Mouse (Mus musculus) adrenal gland, adult 18-20 months (tissue): ENCODE results near the gene Cars. TPM values are rescaled to one million over a fixed set of nuclear protein-coding genes. Genes with fewer than 3 reads are reported as not detected.

ENCODE experiments used
- DNase-seq, 2 experiments: peaks; one replicate each; pipeline ENCODE4 v3.0.0; 2021 to 2022; ENCODE audit warnings: low spot score in 2 of 2
- microRNA-seq, 2 experiments: library from miRNA; unstranded; fragments of <30 nt; microRNA quantifications; one replicate each; pipeline ENCODE4 v1.2.0; 2021; ENCODE audit warnings: borderline number of aligned reads in 2 of 2
- total RNA-seq, 2 experiments: library from RNA; stranded (reverse); gene quantifications; 1 replicate in 1 of 2; 2 replicates in 1 of 2; pipeline ENCODE4 v1.2.3; 2021

Cars gene
- total RNA-seq, 2 experiments from 2014 or later = 54.1 to 61.1 TPM

DNA sequence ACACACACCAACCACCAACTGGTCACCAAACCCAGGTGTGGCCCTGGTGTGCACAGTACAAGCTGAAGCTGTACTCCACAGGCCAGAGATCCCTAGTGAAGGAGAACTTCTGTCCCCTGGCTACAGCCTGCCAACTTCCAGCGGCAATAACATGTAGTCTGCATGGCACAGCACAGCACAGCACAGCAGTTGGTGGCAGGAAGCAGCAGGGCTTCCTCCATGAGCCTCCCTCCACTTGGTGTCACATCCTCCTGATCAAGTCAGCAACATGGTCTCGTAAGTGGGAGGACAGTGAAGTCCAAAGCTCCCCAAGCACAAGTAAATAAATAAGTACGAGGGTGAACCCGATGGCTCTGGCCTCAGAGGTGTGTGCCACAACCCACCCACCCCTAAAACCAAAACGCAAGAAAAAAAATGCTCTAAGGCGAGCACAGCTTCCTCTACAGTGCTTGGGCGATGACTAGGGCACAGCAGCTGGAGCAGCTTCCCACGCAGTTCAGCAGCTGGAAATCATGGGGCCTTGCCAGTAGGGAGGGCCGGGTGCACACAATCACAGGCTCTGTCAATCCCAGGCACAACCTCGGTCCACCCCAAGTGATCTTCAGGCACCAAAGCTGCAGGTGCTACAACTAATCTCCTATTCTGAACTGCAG is 86.0 kb downstream of the Cars start:
- DNase-seq = no peak

DNA sequence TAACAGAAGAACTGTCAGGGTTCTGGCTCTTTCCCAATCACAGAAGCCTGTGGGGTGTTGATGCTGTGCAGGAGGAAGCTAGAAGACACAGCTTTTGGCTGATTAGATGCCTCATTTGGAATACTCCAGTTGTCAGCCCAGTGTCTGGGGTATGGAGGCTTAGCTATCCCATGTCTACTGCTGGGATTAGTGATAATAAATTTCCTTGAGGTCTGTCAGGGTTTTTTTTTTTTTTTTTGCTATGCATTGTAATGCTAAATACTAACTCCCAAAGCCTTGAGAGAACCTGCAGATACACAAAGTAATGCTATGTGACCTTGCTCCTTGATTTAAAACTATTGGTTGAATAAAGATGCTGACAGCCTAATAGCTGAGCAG is 88.6 kb downstream of the Cars start:
- no peak for DNase-seq

DNA sequence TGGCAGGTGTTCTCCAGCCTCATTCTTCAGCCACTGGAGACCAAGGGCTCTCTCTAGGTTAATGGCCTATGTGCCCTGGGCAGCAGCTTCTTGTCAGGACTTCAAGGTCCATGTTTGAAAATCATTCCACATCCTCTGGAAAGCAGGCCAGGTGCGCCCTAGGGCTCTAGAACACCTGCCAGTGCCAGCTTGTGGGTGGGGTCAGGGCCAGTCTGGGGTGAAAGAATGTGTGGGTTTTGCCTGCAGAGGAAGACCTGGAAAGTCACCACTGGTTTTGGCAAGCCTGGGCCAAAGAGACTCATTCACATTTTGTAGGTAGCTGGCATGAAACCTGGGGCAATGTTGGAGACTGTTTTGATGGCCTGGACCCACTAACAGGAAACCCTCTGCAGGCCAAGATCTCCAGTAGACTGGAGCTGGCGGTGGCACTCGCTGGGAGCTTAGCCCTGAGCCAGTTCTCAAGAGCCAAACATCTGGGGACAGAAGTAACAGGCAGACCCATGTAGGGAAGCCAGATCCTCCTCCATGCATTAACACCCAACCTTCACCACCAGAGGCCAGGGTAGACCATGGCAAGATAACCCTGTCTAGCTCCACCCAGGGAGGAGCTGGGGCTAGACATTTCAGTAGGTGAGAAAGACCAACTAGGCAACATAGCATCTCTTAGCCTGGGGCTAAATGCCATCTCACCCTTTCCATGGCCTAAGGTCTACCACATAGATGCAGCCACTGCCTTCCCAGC is 89.1 kb downstream of the Cars start:
- no peak for DNase-seq

DNA sequence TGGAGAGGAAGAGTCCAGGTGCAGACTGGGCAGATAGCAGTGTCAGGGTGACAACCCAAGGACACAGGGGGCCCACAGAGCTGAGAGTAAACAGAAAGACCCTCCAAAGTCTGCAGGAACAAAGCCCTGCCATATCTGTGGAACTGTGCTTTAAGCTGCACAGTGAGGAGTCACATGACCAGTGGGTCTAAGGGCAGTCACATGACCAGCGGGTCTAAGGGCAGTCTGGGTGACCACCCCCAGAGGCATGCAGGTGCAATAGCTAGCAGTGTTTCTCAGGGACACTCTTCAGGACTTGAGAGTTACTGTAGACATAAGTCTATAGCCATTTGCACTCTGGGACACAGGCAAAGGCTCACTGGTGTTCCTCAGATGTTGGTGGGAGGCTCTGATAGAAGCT is 90.3 kb downstream of the Cars start:
- DNase-seq = no peak

Small RNAs within 50 kb of the gene (microRNA-seq; reads per million reads assigned to microRNA genes)
- 0 to 0.95 reads per million in 2 experiments for gene Mir7064

Other genes starting within 250 kb of the Cars start
- 100 to 1,000 TPM; 153 to 767 TPM for gene Cdkn1c, start 139.0 kb downstream of the Cars start, total RNA-seq
- 1 to 10 TPM; 1.9 to 6.7 TPM for gene Slc22a18, start 126.4 kb downstream of the Cars start, total RNA-seq
- gene Phlda2, start 96.9 kb downstream of the Cars start, total RNA-seq = 1 to 10 TPM in 1 of 2 experiments, under 1 TPM in 1; 0.45 to 2.8 TPM
- 100 to 1,000 TPM; 144 to 155 TPM for gene Nap1l4, start 51.0 kb downstream of the Cars start, total RNA-seq
- 1 to 10 TPM in 1 of 2 experiments, under 1 TPM in 1; 0.86 to 1.1 TPM for gene Tnfrsf26, start 28.6 kb upstream of the Cars start, total RNA-seq
- 1 to 10 TPM; 5.7 to 7.7 TPM for gene Tnfrsf22, start 49.6 kb upstream of the Cars start, total RNA-seq
- gene Tnfrsf23, start 85.8 kb upstream of the Cars start, total RNA-seq = 1 to 10 TPM; 2.8 to 3.7 TPM
- gene Osbpl5, start 156.9 kb upstream of the Cars start, total RNA-seq = 10 to 100 TPM; 24.5 to 29.1 TPM
- gene Mrgprg, start 166.9 kb upstream of the Cars start, total RNA-seq = 1 to 10 TPM; 1.7 to 2.2 TPM
- gene Mrgpre, start 184.4 kb upstream of the Cars start, total RNA-seq = 1 to 10 TPM; 2.3 to 2.9 TPM
- gene Nadsyn1, start 222.8 kb upstream of the Cars start, total RNA-seq = 10 to 100 TPM; 10.4 to 14.4 TPM
- 1,000 to 10,000 TPM in 1 of 2 experiments, 100 to 1,000 TPM in 1; 730 to 1,067 TPM for gene Dhcr7, start 223.1 kb upstream of the Cars start, total RNA-seq